Mouse (Mus musculus) lung, embryonic 14.5 days (tissue): ENCODE measurements around the gene Gm5089. TPM values are rescaled to one million over a fixed set of nuclear protein-coding genes. Genes with fewer than 3 reads are reported as not detected.
A peak's percentile ranks its signal among the peaks of the same experiment; 100 is the strongest.

Experiments used
- ATAC-seq: fragments of 200-750 bp; cut with Nextera tagmentation; 2 replicates; pipeline ENCODE4 v1.8.0; 2017; ENCODE audit warnings: mild to moderate bottlenecking, moderate TSS enrichment, moderate library complexity; ENCODE audit not compliant: insufficient read depth
- DNase-seq: peaks from one replicate; pipeline ENCODE4 v3.0.0-alpha.2; 2015
- H3K27ac ChIP-seq: fragments of 300-500 bp; sonication (generic); 2 replicates; pipeline ENCODE4 v1.5.1; 2014; ENCODE audit warnings: low read depth, mild to moderate bottlenecking, moderate library complexity
- H3K27me3 ChIP-seq: fragments of 300-500 bp; sonication (generic); 2 replicates; pipeline ENCODE4 v1.6.1; 2014; ENCODE audit warnings: low read length, control low read depth; ENCODE audit not compliant: insufficient read depth
- H3K36me3 ChIP-seq: fragments of 300-500 bp; sonication (generic); 2 replicates; pipeline ENCODE4 v1.6.1; 2014; ENCODE audit warnings: control low read depth; ENCODE audit not compliant: insufficient read depth
- H3K4me1 ChIP-seq: fragments of 300-500 bp; sonication (generic); 2 replicates; pipeline ENCODE4 v1.6.1; 2014; ENCODE audit warnings: antibody characterized with exemption, control low read depth; ENCODE audit not compliant: insufficient read depth
- H3K4me2 ChIP-seq: fragments of 300-500 bp; sonication (generic); 2 replicates; pipeline ENCODE4 v1.6.1; 2014; ENCODE audit warnings: mild to moderate bottlenecking
- H3K4me3 ChIP-seq: fragments of 300-500 bp; sonication (generic); 2 replicates; pipeline ENCODE4 v1.5.1; 2014; ENCODE audit warnings: low read depth, low read length
- H3K9ac ChIP-seq: fragments of 300-500 bp; sonication (generic); 2 replicates; pipeline ENCODE4 v1.6.1; 2014
- H3K9me3 ChIP-seq: fragments of 300-500 bp; sonication (generic); 2 replicates; pipeline ENCODE4 v1.6.1; 2016; ENCODE audit warnings: low read depth, low read length, control low read depth
- CTCF ChIP-seq: IDR thresholded peaks from 2 replicates; pipeline ENCODE4 v1.5.1; 2016; ENCODE audit warnings: antibody characterized with exemption, low read depth
- WGBS: fragments of 180-500 bp; shearing (Covaris S2); extraction: QIAGEN DNeasy Blood & Tissue Kit; methylation state at CpG from one replicate; pipeline ENCODE4 v1.1.7; 2014; 5-methylcytosine and 5-hydroxymethylcytosine counted together
- polyA plus RNA-seq: library from polyadenylated mRNA; unstranded; fragments of >200 nt; fragmentation: Nextera tagmentation; extraction: Ambion mirVana; gene quantifications from 2 replicates; pipeline ENCODE4 v1.2.1, GENCODE M21; 2014

Gm5089 gene
- not detected in 2 replicates for polyA plus RNA-seq

- no peak within 1 kb of the TSS for H3K27ac ChIP-seq
- H3K4me3 ChIP-seq: peak within 1 kb of the TSS; percentile 37
- TF ChIP-seq CTCF: no peak
- H3K4me1 ChIP-seq: no peaks in the 10 kb centered on the region
- peak within 1 kb of the TSS; percentile 67 for H3K4me2 ChIP-seq
- no peaks in the 10 kb centered on the region for H3K36me3 ChIP-seq
- H3K27me3 ChIP-seq: peaks cover 74% of the 10 kb centered on the region
- DNase-seq (no peak), ATAC-seq (peak; percentile 45)
- WGBS: under 1% methylated on average over 58 of the region's 59 CpGs
- H3K9ac ChIP-seq: no peak within 1 kb of the TSS; the same call in 1 of the 2 replicates
- H3K9me3 ChIP-seq: no peaks in the 10 kb centered on the region
Measured at GRCm38 (mm10) chr14:122450496-122451382, at the start of gene Gm5089. Gene Gm5089 (minus strand): TSS chr14:122451115.

GRCm38 (mm10) chr14:122492015-122492414 is 41.1 kb upstream of the Gm5089 start:
- Histone ChIP-seq H3K4me3 (no peak overlapping the region), H3K4me2 (no peak overlapping the region), H3K27me3 (peaks cover 66% of the 10 kb centered on the region), H3K27ac (no peak overlapping the region), H3K4me1 (no peaks in the 10 kb centered on the region), H3K9me3 (no peaks in the 10 kb centered on the region), H3K36me3 (no peaks in the 10 kb centered on the region), H3K9ac (no peak overlapping the region)
- no peak for ATAC-seq
- 69% methylated on average over 1 of the region's 1 CpGs for WGBS
- TF ChIP-seq CTCF: no peak
- no peak for DNase-seq

GRCm38 (mm10) chr14:122491521-122491920 is 40.6 kb upstream of the Gm5089 start:
- ATAC-seq (no peak), DNase-seq (no peak)
- no peak overlapping the region for H3K4me3 ChIP-seq
- H3K27me3 ChIP-seq: peaks cover 70% of the 10 kb centered on the region
- no peak for TF ChIP-seq CTCF
- H3K36me3 ChIP-seq: no peaks in the 10 kb centered on the region
- no peak overlapping the region for H3K4me2 ChIP-seq
- H3K4me1 ChIP-seq: no peaks in the 10 kb centered on the region
- no peak overlapping the region for H3K27ac ChIP-seq
- no peak overlapping the region for H3K9ac ChIP-seq
- 68% methylated on average over 6 of the region's 6 CpGs for WGBS
- H3K9me3 ChIP-seq: no peaks in the 10 kb centered on the region

GRCm38 (mm10) chr14:122490441-122491328 is 39.8 kb upstream of the Gm5089 start, which contains the start of gene Gm10837:
Gene Gm10837 (plus strand): TSS chr14:122490586.
- Histone ChIP-seq H3K4me3 (peak within 1 kb of the TSS; percentile 25), H3K9me3 (no peaks in the 10 kb centered on the region), H3K27ac (no peak within 1 kb of the TSS), H3K4me2 (peak within 1 kb of the TSS; percentile 43; the same call in 1 of the 2 replicates), H3K9ac (no peak within 1 kb of the TSS), H3K36me3 (no peaks in the 10 kb centered on the region), H3K4me1 (no peaks in the 10 kb centered on the region), H3K27me3 (peaks cover 71% of the 10 kb centered on the region)
- WGBS: 1% methylated on average over 51 of the region's 51 CpGs
- ATAC-seq: peak; percentile 71; the same call in 1 of the 2 replicates
- no peak for TF ChIP-seq CTCF
- peak; percentile 15 for DNase-seq

GRCm38 (mm10) chr14:122489686-122490414 is 38.9 kb upstream of the Gm5089 start:
- DNase-seq: peak; percentile 32

GRCm38 (mm10) chr14:122489041-122489440 is 38.1 kb upstream of the Gm5089 start:
- no peak overlapping the region for H3K27ac ChIP-seq
- H3K4me3 ChIP-seq: no peak overlapping the region
- TF ChIP-seq CTCF: no peak
- peaks cover 87% of the 10 kb centered on the region for H3K27me3 ChIP-seq
- no peak overlapping the region for H3K4me2 ChIP-seq
- no peaks in the 10 kb centered on the region for H3K4me1 ChIP-seq
- DNase-seq (peak; percentile 24), ATAC-seq (no peak)
- WGBS: 0% methylated on average over 5 of the region's 5 CpGs
- H3K9ac ChIP-seq: no peak overlapping the region
- H3K9me3 ChIP-seq: no peaks in the 10 kb centered on the region
- H3K36me3 ChIP-seq: no peaks in the 10 kb centered on the region

More at GRCm38 (mm10) chr14:122489686-122490414, 38.9 kb upstream of the Gm5089 start:
- no peaks in the 10 kb centered on the region for H3K4me1 ChIP-seq
- no peak overlapping the region for H3K4me3 ChIP-seq
- H3K27me3 ChIP-seq: peaks cover 78% of the 10 kb centered on the region
- no peaks in the 10 kb centered on the region for H3K9me3 ChIP-seq
- ATAC-seq: no peak
- TF ChIP-seq CTCF: no peak
- no peak overlapping the region for H3K27ac ChIP-seq
- no peak overlapping the region for H3K4me2 ChIP-seq
- 5% methylated on average over 12 of the region's 12 CpGs for WGBS
- H3K9ac ChIP-seq: no peak overlapping the region
- no peaks in the 10 kb centered on the region for H3K36me3 ChIP-seq
